Mouse (Mus musculus) MEL-GATA-1-ER (cell line): ENCODE measurements around the gene Rybp.

ENCODE experiments used
- DNase-seq: peaks from one replicate; pipeline ENCODE4 v3.0.0-alpha.2; 2012; ENCODE audit warnings: low read depth; ENCODE audit errors: extremely low read depth

The Rybp gene

GRCm38 (mm10) chr6:100220917-100221560, 66.2 kb downstream of the Rybp start:
- no peak for DNase-seq

- DNase-seq, result no peak
Observed at GRCm38 (mm10) chr6:100219971-100220370, 67.3 kb downstream of the Rybp start.

- no peak for DNase-seq
Observed at GRCm38 (mm10) chr6:100218541-100219341, 68.5 kb downstream of the Rybp start.

- no peak for DNase-seq
Observed at GRCm38 (mm10) chr6:100217507-100217906, 69.8 kb downstream of the Rybp start.

- DNase-seq, result no peak
Observed at GRCm38 (mm10) chr6:100216945-100217344, 70.3 kb downstream of the Rybp start.

GRCm38 (mm10) chr6:100215809-100216208, 71.5 kb downstream of the Rybp start:
- DNase-seq, result no peak

- no peak for DNase-seq
Observed at GRCm38 (mm10) chr6:100214132-100214913, 73.0 kb downstream of the Rybp start.

GRCm38 (mm10) chr6:100213596-100213995, 73.7 kb downstream of the Rybp start:
- no peak for DNase-seq

GRCm38 (mm10) chr6:100212820-100213219, 74.5 kb downstream of the Rybp start:
- DNase-seq, result no peak

GRCm38 (mm10) chr6:100211646-100212045, 75.6 kb downstream of the Rybp start:
- DNase-seq, result no peak

- DNase-seq, result no peak
Observed at GRCm38 (mm10) chr6:100210517-100210916, 76.8 kb downstream of the Rybp start.

GRCm38 (mm10) chr6:100206741-100207275, 80.5 kb downstream of the Rybp start:
- DNase-seq, result no peak

- no peak for DNase-seq
Observed at GRCm38 (mm10) chr6:100206261-100206660, 81.0 kb downstream of the Rybp start.

- DNase-seq, result no peak
Observed at GRCm38 (mm10) chr6:100204436-100204835, 82.8 kb downstream of the Rybp start.

- DNase-seq, result no peak
Observed at GRCm38 (mm10) chr6:100203492-100203891, 83.8 kb downstream of the Rybp start.

GRCm38 (mm10) chr6:100202091-100202490, 85.2 kb downstream of the Rybp start:
- DNase-seq, result no peak

GRCm38 (mm10) chr6:100197102-100197501, 90.2 kb downstream of the Rybp start:
- DNase-seq, result no peak

GRCm38 (mm10) chr6:100195870-100196409, 91.3 kb downstream of the Rybp start:
- DNase-seq, result no peak

GRCm38 (mm10) chr6:100195091-100195490, 92.2 kb downstream of the Rybp start:
- no peak for DNase-seq

- DNase-seq, result no peak
Observed at GRCm38 (mm10) chr6:100193760-100194159, 93.5 kb downstream of the Rybp start.

GRCm38 (mm10) chr6:100192691-100193229, 94.5 kb downstream of the Rybp start:
- DNase-seq, result peak; percentile 12
